Mouse (Mus musculus) intestine, embryonic 15.5 days (tissue): ENCODE data around the gene Ptcra. TPM values are rescaled to one million over a fixed set of nuclear protein-coding genes. Genes with fewer than 3 reads are reported as not detected.
A peak's percentile ranks its signal among the peaks of the same experiment; 100 is the strongest.

Experiments
- ATAC-seq: fragments of 200-750 bp; cut with Nextera tagmentation; 2 replicates; pipeline ENCODE4 v1.8.0; 2017; ENCODE audit warnings: moderate TSS enrichment, moderate library complexity
- H3K27ac ChIP-seq: fragments of 300-500 bp; sonication (generic); 2 replicates; pipeline ENCODE4 v1.5.1; 2015; ENCODE audit warnings: mild to moderate bottlenecking, inconsistent platforms
- H3K27me3 ChIP-seq: fragments of 300-500 bp; sonication (generic); replicated peaks from 2 replicates; pipeline ENCODE4 v1.6.1; 2015; ENCODE audit warnings: inconsistent platforms
- H3K36me3 ChIP-seq: fragments of 300-500 bp; sonication (generic); 2 replicates; pipeline ENCODE4 v1.6.1; 2015; ENCODE audit warnings: inconsistent platforms
- H3K4me1 ChIP-seq: fragments of 300-500 bp; sonication (generic); replicated peaks from 2 replicates; pipeline ENCODE4 v1.6.1; 2015; ENCODE audit warnings: inconsistent platforms
- H3K4me2 ChIP-seq: fragments of 300-500 bp; sonication (generic); replicated peaks from 2 replicates; pipeline ENCODE4 v1.6.1; 2015; ENCODE audit warnings: mild to moderate bottlenecking, inconsistent platforms
- H3K4me3 ChIP-seq: fragments of 300-500 bp; sonication (generic); replicated peaks from 2 replicates; pipeline ENCODE4 v1.5.1; 2015; ENCODE audit warnings: inconsistent platforms
- H3K9ac ChIP-seq: fragments of 300-500 bp; sonication (generic); 2 replicates; pipeline ENCODE4 v1.6.1; 2015; ENCODE audit warnings: inconsistent platforms
- H3K9me3 ChIP-seq: fragments of 300-500 bp; sonication (generic); 2 replicates; pipeline ENCODE4 v1.6.1; 2016; ENCODE audit warnings: inconsistent platforms
- WGBS: fragments of 180-500 bp; shearing (Covaris S2); methylation state at CpG from one replicate; pipeline ENCODE4 v1.1.7; 2015; 5-methylcytosine and 5-hydroxymethylcytosine counted together
- polyA plus RNA-seq: library from polyadenylated mRNA; unstranded; fragments of >200 nt; fragmentation: Nextera tagmentation; extraction: Ambion mirVana; gene quantifications from 2 replicates; pipeline ENCODE4 v1.2.1, GENCODE M21; 2015

Ptcra gene
- polyA plus RNA-seq, 1 experiment from 2014 or later: 0.40 TPM

GRCm38 (mm10) chr17:46736160-46736559 is 27.4 kb downstream of the Ptcra start:
- 63% methylated on average over 9 of the region's 10 CpGs for WGBS
- Histone ChIP-seq H3K9ac (no peak overlapping the region), H3K27ac (no peak overlapping the region), H3K4me2 (no peak overlapping the region), H3K4me1 (no peaks in the 10 kb centered on the region), H3K36me3 (no peaks in the 10 kb centered on the region), H3K27me3 (no peaks in the 10 kb centered on the region), H3K4me3 (no peak overlapping the region), H3K9me3 (no peaks in the 10 kb centered on the region)
- ATAC-seq: no peak

- Histone ChIP-seq H3K4me1 (no peaks in the 10 kb centered on the region), H3K9me3 (no peaks in the 10 kb centered on the region), H3K27ac (no peak overlapping the region), H3K9ac (no peak overlapping the region), H3K4me2 (no peak overlapping the region), H3K27me3 (no peaks in the 10 kb centered on the region), H3K4me3 (no peak overlapping the region), H3K36me3 (no peaks in the 10 kb centered on the region)
- ATAC-seq: peak; percentile 20; the same call in 1 of the 2 replicates
- 85% methylated on average over 7 of the region's 7 CpGs for WGBS
Observed at GRCm38 (mm10) chr17:46735287-46735686, 28.2 kb downstream of the Ptcra start.

GRCm38 (mm10) chr17:46734055-46734454 is 29.5 kb downstream of the Ptcra start:
- Histone ChIP-seq H3K4me1 (0 out of 2 replicates have a peak, but pooled peaks cover 2% of the 10 kb centered on the region), H3K4me2 (no peak overlapping the region), H3K36me3 (no peaks in the 10 kb centered on the region), H3K9ac (no peak overlapping the region), H3K27ac (no peak overlapping the region), H3K27me3 (peaks cover 1% of the 10 kb centered on the region), H3K9me3 (no peaks in the 10 kb centered on the region), H3K4me3 (no peak overlapping the region)
- no peak for ATAC-seq
- 89% methylated on average over 3 of the region's 3 CpGs for WGBS

GRCm38 (mm10) chr17:46728904-46729318 is 34.6 kb downstream of the Ptcra start, which contains the start of gene Gnmt:
Gene Gnmt (minus strand): TSS chr17:46729168.
- ATAC-seq: peak; percentile 89
- H3K27ac ChIP-seq: no peak within 1 kb of the TSS
- H3K4me2 ChIP-seq: peak within 1 kb of the TSS; percentile 71
- peak within 1 kb of the TSS; percentile 20 for H3K4me3 ChIP-seq
- H3K27me3 ChIP-seq: peaks cover 6% of the 10 kb centered on the region
- WGBS: 13% methylated on average over 24 of the region's 24 CpGs
- H3K9me3 ChIP-seq: no peaks in the 10 kb centered on the region
- 0 out of 2 replicates have a peak, but pooled peaks cover 9% of the 10 kb centered on the region for H3K4me1 ChIP-seq
- H3K36me3 ChIP-seq: peaks cover 6% of the 10 kb centered on the region
- no peak within 1 kb of the TSS; the same call in 1 of the 2 replicates for H3K9ac ChIP-seq

GRCm38 (mm10) chr17:46728496-46728895 is 35.0 kb downstream of the Ptcra start:
- Histone ChIP-seq H3K9me3 (no peaks in the 10 kb centered on the region), H3K27me3 (peaks cover 6% of the 10 kb centered on the region), H3K27ac (no peak overlapping the region), H3K9ac (no peak overlapping the region; the same call in 1 of the 2 replicates), H3K36me3 (peaks cover 8% of the 10 kb centered on the region), H3K4me3 (peak overlapping the region; percentile 20), H3K4me2 (peak overlapping the region; percentile 71), H3K4me1 (0 out of 2 replicates have a peak, but pooled peaks cover 9% of the 10 kb centered on the region)
- peak; percentile 16; the same call in 1 of the 2 replicates for ATAC-seq
- 46% methylated on average over 11 of the region's 11 CpGs for WGBS

- H3K4me1 ChIP-seq: 0 out of 2 replicates have a peak, but pooled peaks cover 9% of the 10 kb centered on the region
- H3K4me3 ChIP-seq: no peak overlapping the region
- peaks cover 6% of the 10 kb centered on the region for H3K27me3 ChIP-seq
- no peak overlapping the region for H3K4me2 ChIP-seq
- no peaks in the 10 kb centered on the region for H3K9me3 ChIP-seq
- H3K36me3 ChIP-seq: peaks cover 11% of the 10 kb centered on the region
- 42% methylated on average over 6 of the region's 6 CpGs for WGBS
- H3K27ac ChIP-seq: no peak overlapping the region
- no peak for ATAC-seq
- no peak overlapping the region for H3K9ac ChIP-seq
Observed at GRCm38 (mm10) chr17:46728021-46728420, 35.5 kb downstream of the Ptcra start.

- 0 out of 2 replicates have a peak, but pooled peaks cover 9% of the 10 kb centered on the region for H3K4me1 ChIP-seq
- ATAC-seq: no peak
- 92% methylated on average over 11 of the region's 11 CpGs for WGBS
Observed at GRCm38 (mm10) chr17:46727271-46727670, 36.2 kb downstream of the Ptcra start.

GRCm38 (mm10) chr17:46725731-46726645 is 37.5 kb downstream of the Ptcra start:
- no peaks in the 10 kb centered on the region for H3K9me3 ChIP-seq
- H3K4me3 ChIP-seq: no peak overlapping the region
- ATAC-seq: no peak
- 92% methylated on average over 26 of the region's 26 CpGs for WGBS
- H3K27ac ChIP-seq: no peak overlapping the region
- H3K27me3 ChIP-seq: peaks cover 6% of the 10 kb centered on the region
- H3K36me3 ChIP-seq: peaks cover 11% of the 10 kb centered on the region
- no peak overlapping the region for H3K4me2 ChIP-seq
- 0 out of 2 replicates have a peak, but pooled peaks cover 9% of the 10 kb centered on the region for H3K4me1 ChIP-seq
- H3K9ac ChIP-seq: no peak overlapping the region

More at GRCm38 (mm10) chr17:46727271-46727670, 36.2 kb downstream of the Ptcra start:
- Histone ChIP-seq H3K27me3 (peaks cover 6% of the 10 kb centered on the region), H3K27ac (no peak overlapping the region), H3K4me2 (no peak overlapping the region), H3K4me3 (no peak overlapping the region), H3K9ac (no peak overlapping the region), H3K36me3 (peaks cover 11% of the 10 kb centered on the region), H3K9me3 (no peaks in the 10 kb centered on the region)

GRCm38 (mm10) chr17:46725273-46725672 is 38.2 kb downstream of the Ptcra start:
- H3K27me3 ChIP-seq: peaks cover 6% of the 10 kb centered on the region
- WGBS: 52% methylated on average over 9 of the region's 9 CpGs
- H3K4me3 ChIP-seq: no peak overlapping the region
- no peak for ATAC-seq
- H3K4me2 ChIP-seq: no peak overlapping the region
- H3K9ac ChIP-seq: no peak overlapping the region
- no peak overlapping the region for H3K27ac ChIP-seq
- H3K9me3 ChIP-seq: no peaks in the 10 kb centered on the region
- H3K4me1 ChIP-seq: 0 out of 2 replicates have a peak, but pooled peaks cover 9% of the 10 kb centered on the region
- H3K36me3 ChIP-seq: peaks cover 11% of the 10 kb centered on the region

- ATAC-seq: no peak
- Histone ChIP-seq H3K9me3 (no peaks in the 10 kb centered on the region), H3K9ac (no peak overlapping the region), H3K4me2 (no peak overlapping the region), H3K36me3 (peaks cover 11% of the 10 kb centered on the region), H3K4me3 (no peak overlapping the region), H3K27ac (no peak overlapping the region), H3K4me1 (0 out of 2 replicates have a peak, but pooled peaks cover 9% of the 10 kb centered on the region), H3K27me3 (peaks cover 6% of the 10 kb centered on the region)
- WGBS: 76% methylated on average over 20 of the region's 20 CpGs
Observed at GRCm38 (mm10) chr17:46724477-46725084, 38.9 kb downstream of the Ptcra start.

GRCm38 (mm10) chr17:46721077-46721476 is 42.4 kb downstream of the Ptcra start:
- Histone ChIP-seq H3K4me1 (no peaks in the 10 kb centered on the region), H3K4me2 (no peak overlapping the region), H3K27me3 (no peaks in the 10 kb centered on the region), H3K27ac (no peak overlapping the region), H3K9ac (no peak overlapping the region), H3K9me3 (no peaks in the 10 kb centered on the region), H3K36me3 (peaks cover 14% of the 10 kb centered on the region), H3K4me3 (no peak overlapping the region)
- WGBS: 86% methylated on average over 7 of the region's 7 CpGs
- no peak for ATAC-seq
